Mouse (Mus musculus): ENCODE results near the gene Senp3.

- no peak for TF ChIP-seq CTCF (IDR thresholded peaks at IDR 0.05; ENCODE audit: extremely low read depth, insufficient read length, insufficient replicate concordance, low read depth, low read length)
- no peak for TF ChIP-seq POLR2A (IDR thresholded peaks at IDR 0.05; ENCODE audit: low read depth, low read length)
These were observed 17.0 kb downstream of the Senp3 start for GRCm38 (mm10) chr11:69664841-69665240.
